Mouse (Mus musculus) right cerebral cortex, adult 18-20 months (tissue): ENCODE data around the gene Npepps.
A peak's percentile ranks its signal among the peaks of the same experiment; 100 is the strongest.

ENCODE experiments used
- DNase-seq: peaks from one replicate; pipeline ENCODE4 v3.0.0; 2022; ENCODE audit warnings: mixed read lengths

Gene Npepps

GRCm38 (mm10) chr11:97184875-97185274 is 95.6 kb downstream of the Npepps start:
- no peak for DNase-seq

GRCm38 (mm10) chr11:97182446-97182845 is 98.0 kb downstream of the Npepps start:
- DNase-seq = no peak

GRCm38 (mm10) chr11:97181061-97181460 is 99.4 kb downstream of the Npepps start:
- DNase-seq = no peak

GRCm38 (mm10) chr11:97178198-97178597 is 102.2 kb downstream of the Npepps start:
- no peak for DNase-seq

GRCm38 (mm10) chr11:97176851-97177250 is 103.6 kb downstream of the Npepps start:
- DNase-seq = peak; percentile 45

- peak; percentile 67 for DNase-seq
Measured at GRCm38 (mm10) chr11:97175499-97175898, 104.9 kb downstream of the Npepps start.

GRCm38 (mm10) chr11:97160341-97160740 is 120.1 kb downstream of the Npepps start:
- DNase-seq = no peak

- no peak for DNase-seq
Measured at GRCm38 (mm10) chr11:97156999-97157398, 123.4 kb downstream of the Npepps start.
